Mouse (Mus musculus): ENCODE measurements around the gene Cdc42bpb. TPM values are rescaled to one million over a fixed set of nuclear protein-coding genes. Genes with fewer than 3 reads are reported as not detected.
A peak's percentile ranks its signal among the peaks of the same experiment; 100 is the strongest.

Cdc42bpb gene
- polyA plus RNA-seq, 1 experiment from 2014 or later: 37.2 TPM

- H3K9ac ChIP-seq (ENCODE audit: low read length): no peak overlapping the region
- H3K9me3 ChIP-seq (ENCODE audit: control insufficient read depth, low read length): no peaks in the 10 kb centered on the region
- H3K27ac ChIP-seq (ENCODE audit: low read depth, low read length): no peak overlapping the region
- no peaks in the 10 kb centered on the region for H3K36me3 ChIP-seq (ENCODE audit: control insufficient read depth, insufficient read depth, low read length)
- peaks cover 4% of the 10 kb centered on the region; the same call in 1 of the 2 replicates for H3K4me1 ChIP-seq (ENCODE audit: control insufficient read depth, insufficient read depth, low read length)
- WGBS: 87% methylated on average over 16 of the region's 16 CpGs
- H3K4me3 ChIP-seq (ENCODE audit: low read depth, low read length): no peak overlapping the region
- no peak for ATAC-seq (ENCODE audit: insufficient read depth, low FRiP score, low TSS enrichment)
- no peak overlapping the region for H3K4me2 ChIP-seq (ENCODE audit: low read depth)
- DNase-seq (ENCODE audit: low spot score): no peak
- H3K27me3 ChIP-seq (ENCODE audit: control insufficient read depth, insufficient read depth, low read length): no peaks in the 10 kb centered on the region
These were observed 16.8 kb downstream of the Cdc42bpb start for GRCm38 (mm10) chr12:111360671-111361070.

GRCm38 (mm10) chr12:111356216-111356615, 21.3 kb downstream of the Cdc42bpb start:
- 89% methylated on average over 8 of the region's 8 CpGs for WGBS
- ATAC-seq (ENCODE audit: insufficient read depth, low FRiP score, low TSS enrichment): no peak
- H3K4me1 ChIP-seq (ENCODE audit: control insufficient read depth, insufficient read depth, low read length): peaks cover 13% of the 10 kb centered on the region

DNA sequence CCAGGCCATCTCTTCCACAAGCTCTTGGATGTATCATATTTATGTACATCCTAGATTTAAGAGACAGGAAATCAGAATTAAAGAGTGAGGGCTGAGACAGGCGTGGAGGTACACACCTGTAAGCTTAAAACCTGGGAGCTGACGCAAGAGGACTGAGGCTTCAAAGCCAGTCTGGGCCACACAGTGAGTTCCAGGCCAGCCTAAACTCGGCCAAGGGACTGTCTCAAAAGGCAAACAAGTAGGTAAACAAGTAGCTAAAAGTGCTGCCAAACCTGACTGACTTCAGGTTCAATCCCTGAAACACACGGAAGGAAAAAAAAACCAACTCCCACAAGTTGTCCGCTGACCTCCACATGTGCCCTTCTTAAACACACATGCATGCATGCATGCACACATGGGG, 23.4 kb downstream of the Cdc42bpb start:
- no peaks in the 10 kb centered on the region for H3K27me3 ChIP-seq (ENCODE audit: control insufficient read depth, insufficient read depth, low read length)
- ATAC-seq (ENCODE audit: insufficient read depth, low FRiP score, low TSS enrichment) (no peak), DNase-seq (ENCODE audit: low spot score) (no peak)
- H3K9me3 ChIP-seq (ENCODE audit: control insufficient read depth, low read length): no peaks in the 10 kb centered on the region
- no peaks in the 10 kb centered on the region for H3K36me3 ChIP-seq (ENCODE audit: control insufficient read depth, insufficient read depth, low read length)
- H3K9ac ChIP-seq (ENCODE audit: low read length): no peak overlapping the region
- no peak overlapping the region for H3K4me3 ChIP-seq (ENCODE audit: low read depth, low read length)
- WGBS: 85% methylated on average over 5 of the region's 5 CpGs
- peaks cover 13% of the 10 kb centered on the region for H3K4me1 ChIP-seq (ENCODE audit: control insufficient read depth, insufficient read depth, low read length)
- no peak overlapping the region for H3K4me2 ChIP-seq (ENCODE audit: low read depth)
- H3K27ac ChIP-seq (ENCODE audit: low read depth, low read length): 0 out of 2 replicates have a peak overlapping the region, but pooled peaks have one; percentile 21

More at GRCm38 (mm10) chr12:111356216-111356615, 21.3 kb downstream of the Cdc42bpb start:
- Histone ChIP-seq H3K9me3 (ENCODE audit: control insufficient read depth, low read length) (no peaks in the 10 kb centered on the region), H3K9ac (ENCODE audit: low read length) (no peak overlapping the region), H3K36me3 (ENCODE audit: control insufficient read depth, insufficient read depth, low read length) (no peaks in the 10 kb centered on the region), H3K27ac (ENCODE audit: low read depth, low read length) (no peak overlapping the region), H3K4me3 (ENCODE audit: low read depth, low read length) (no peak overlapping the region), H3K4me2 (ENCODE audit: low read depth) (no peak overlapping the region), H3K27me3 (ENCODE audit: control insufficient read depth, insufficient read depth, low read length) (no peaks in the 10 kb centered on the region)
- no peak for DNase-seq (ENCODE audit: low spot score)

DNA sequence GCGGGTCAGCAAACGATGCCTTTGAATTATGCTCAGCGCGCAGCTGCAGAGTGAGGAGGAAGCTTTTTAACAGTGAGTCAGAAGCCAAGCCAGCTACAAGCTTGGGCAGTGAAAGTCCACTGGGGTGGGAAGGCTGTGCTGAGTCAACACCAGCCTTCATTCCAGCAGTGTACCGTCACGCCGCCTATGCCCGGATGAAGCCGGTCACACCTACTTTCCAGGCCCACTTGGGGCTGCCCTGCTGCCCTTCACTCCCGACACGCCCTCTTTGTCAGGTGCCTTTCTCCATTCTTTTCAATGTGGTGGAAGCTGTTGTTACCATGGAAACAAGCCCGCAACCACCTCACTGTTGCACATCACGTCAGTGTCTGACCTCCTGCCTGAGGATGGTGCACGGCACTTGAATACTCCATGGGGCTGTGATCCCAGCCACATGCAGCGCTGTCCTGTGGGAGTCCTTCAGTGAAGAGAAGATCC, 24.0 kb downstream of the Cdc42bpb start:
- no peak overlapping the region for H3K4me3 ChIP-seq (ENCODE audit: low read depth, low read length)
- H3K27me3 ChIP-seq (ENCODE audit: control insufficient read depth, insufficient read depth, low read length): no peaks in the 10 kb centered on the region
- DNase-seq (ENCODE audit: low spot score): peak; percentile 27
- H3K36me3 ChIP-seq (ENCODE audit: control insufficient read depth, insufficient read depth, low read length): no peaks in the 10 kb centered on the region
- peak; percentile 48; the same call in 1 of the 2 replicates for ATAC-seq (ENCODE audit: insufficient read depth, low FRiP score, low TSS enrichment)
- H3K9ac ChIP-seq (ENCODE audit: low read length): no peak overlapping the region
- 0 out of 2 replicates have a peak overlapping the region, but pooled peaks have one; percentile 21 for H3K27ac ChIP-seq (ENCODE audit: low read depth, low read length)
- H3K9me3 ChIP-seq (ENCODE audit: control insufficient read depth, low read length): no peaks in the 10 kb centered on the region
- 64% methylated on average over 15 of the region's 15 CpGs for WGBS
- peaks cover 13% of the 10 kb centered on the region for H3K4me1 ChIP-seq (ENCODE audit: control insufficient read depth, insufficient read depth, low read length)
- H3K4me2 ChIP-seq (ENCODE audit: low read depth): no peak overlapping the region

GRCm38 (mm10) chr12:111353008-111353407, 24.5 kb downstream of the Cdc42bpb start:
- no peak for DNase-seq (ENCODE audit: low spot score)
- WGBS: 93% methylated on average over 11 of the region's 11 CpGs
- no peak overlapping the region for H3K9ac ChIP-seq (ENCODE audit: low read length)
- H3K36me3 ChIP-seq (ENCODE audit: control insufficient read depth, insufficient read depth, low read length): no peaks in the 10 kb centered on the region
- H3K4me3 ChIP-seq (ENCODE audit: low read depth, low read length): no peak overlapping the region
- no peak overlapping the region for H3K4me2 ChIP-seq (ENCODE audit: low read depth)
- H3K4me1 ChIP-seq (ENCODE audit: control insufficient read depth, insufficient read depth, low read length): peaks cover 13% of the 10 kb centered on the region
- no peak for ATAC-seq (ENCODE audit: insufficient read depth, low FRiP score, low TSS enrichment)
- no peak overlapping the region for H3K27ac ChIP-seq (ENCODE audit: low read depth, low read length)
- H3K9me3 ChIP-seq (ENCODE audit: control insufficient read depth, low read length): no peaks in the 10 kb centered on the region
- no peaks in the 10 kb centered on the region for H3K27me3 ChIP-seq (ENCODE audit: control insufficient read depth, insufficient read depth, low read length)

DNA sequence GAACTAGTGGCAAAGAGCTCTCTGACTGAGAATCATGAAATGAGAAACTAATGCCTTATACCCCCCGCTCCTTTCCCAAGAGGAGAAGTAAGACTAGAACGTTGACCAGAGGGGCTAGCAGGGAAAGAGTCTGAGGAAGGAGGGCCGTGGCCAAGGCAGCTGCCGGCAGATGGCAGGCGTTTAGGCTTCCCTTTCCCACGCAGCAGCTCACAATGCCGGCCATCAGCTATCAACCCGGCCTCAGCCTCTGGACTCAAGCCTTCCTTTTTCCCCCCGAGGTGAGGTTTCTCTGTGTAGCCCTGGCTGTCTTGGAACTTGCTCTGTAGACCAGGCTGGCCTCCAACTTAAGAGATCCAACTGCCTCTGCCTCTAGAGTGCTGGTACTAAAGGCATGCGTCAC, 25.0 kb downstream of the Cdc42bpb start:
- H3K9me3 ChIP-seq (ENCODE audit: control insufficient read depth, low read length): no peaks in the 10 kb centered on the region
- 80% methylated on average over 10 of the region's 10 CpGs for WGBS
- peaks cover 11% of the 10 kb centered on the region for H3K4me1 ChIP-seq (ENCODE audit: control insufficient read depth, insufficient read depth, low read length)
- H3K27ac ChIP-seq (ENCODE audit: low read depth, low read length): no peak overlapping the region
- no peak overlapping the region for H3K9ac ChIP-seq (ENCODE audit: low read length)
- H3K27me3 ChIP-seq (ENCODE audit: control insufficient read depth, insufficient read depth, low read length): no peaks in the 10 kb centered on the region
- no peaks in the 10 kb centered on the region for H3K36me3 ChIP-seq (ENCODE audit: control insufficient read depth, insufficient read depth, low read length)
- ATAC-seq (ENCODE audit: insufficient read depth, low FRiP score, low TSS enrichment) (no peak), DNase-seq (ENCODE audit: low spot score) (no peak)
- H3K4me3 ChIP-seq (ENCODE audit: low read depth, low read length): no peak overlapping the region
- no peak overlapping the region for H3K4me2 ChIP-seq (ENCODE audit: low read depth)

GRCm38 (mm10) chr12:111349540-111350231, 27.8 kb downstream of the Cdc42bpb start:
- Histone ChIP-seq H3K4me3 (ENCODE audit: low read depth, low read length) (no peak overlapping the region), H3K4me1 (ENCODE audit: control insufficient read depth, insufficient read depth, low read length) (peaks cover 13% of the 10 kb centered on the region), H3K27ac (ENCODE audit: low read depth, low read length) (no peak overlapping the region), H3K36me3 (ENCODE audit: control insufficient read depth, insufficient read depth, low read length) (no peaks in the 10 kb centered on the region), H3K9me3 (ENCODE audit: control insufficient read depth, low read length) (no peaks in the 10 kb centered on the region), H3K27me3 (ENCODE audit: control insufficient read depth, insufficient read depth, low read length) (no peaks in the 10 kb centered on the region), H3K4me2 (ENCODE audit: low read depth) (no peak overlapping the region), H3K9ac (ENCODE audit: low read length) (no peak overlapping the region)
- WGBS: 91% methylated on average over 15 of the region's 15 CpGs
- DNase-seq (ENCODE audit: low spot score) (no peak), ATAC-seq (ENCODE audit: insufficient read depth, low FRiP score, low TSS enrichment) (no peak)

GRCm38 (mm10) chr12:111343956-111344355, 33.6 kb downstream of the Cdc42bpb start:
- Histone ChIP-seq H3K9me3 (ENCODE audit: control insufficient read depth, low read length) (no peaks in the 10 kb centered on the region), H3K4me2 (ENCODE audit: low read depth) (no peak overlapping the region), H3K9ac (ENCODE audit: low read length) (no peak overlapping the region), H3K4me1 (ENCODE audit: control insufficient read depth, insufficient read depth, low read length) (peaks cover 4% of the 10 kb centered on the region; the same call in 1 of the 2 replicates), H3K27me3 (ENCODE audit: control insufficient read depth, insufficient read depth, low read length) (no peaks in the 10 kb centered on the region), H3K4me3 (ENCODE audit: low read depth, low read length) (no peak overlapping the region), H3K36me3 (ENCODE audit: control insufficient read depth, insufficient read depth, low read length) (peaks cover 7% of the 10 kb centered on the region; the same call in 1 of the 2 replicates), H3K27ac (ENCODE audit: low read depth, low read length) (no peak overlapping the region)
- ATAC-seq (ENCODE audit: insufficient read depth, low FRiP score, low TSS enrichment) (no peak), DNase-seq (ENCODE audit: low spot score) (no peak)
- 82% methylated on average over 1 of the region's 1 CpGs for WGBS

DNA sequence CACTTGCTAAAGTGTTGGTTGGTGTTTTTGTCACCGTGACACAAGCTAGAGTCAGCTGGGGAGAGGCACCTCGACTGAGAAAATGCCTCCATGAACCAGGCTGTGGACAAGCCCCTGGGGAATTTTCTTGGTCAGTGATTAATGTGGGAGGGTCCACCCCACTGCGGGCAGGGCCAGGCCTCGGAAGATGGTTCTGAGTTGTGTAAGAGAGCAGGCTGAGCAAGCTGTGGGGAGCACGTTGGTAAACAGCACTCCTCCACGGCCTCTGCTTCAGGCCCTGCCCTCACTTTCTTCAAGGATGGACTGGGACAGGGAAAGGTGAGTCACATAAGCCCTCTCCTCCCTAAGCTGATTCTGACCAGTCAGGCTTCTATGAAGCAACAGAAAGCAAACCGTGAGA, 36.8 kb downstream of the Cdc42bpb start:
- Histone ChIP-seq H3K9me3 (ENCODE audit: control insufficient read depth, low read length) (no peaks in the 10 kb centered on the region), H3K4me2 (ENCODE audit: low read depth) (no peak overlapping the region), H3K4me3 (ENCODE audit: low read depth, low read length) (no peak overlapping the region), H3K27ac (ENCODE audit: low read depth, low read length) (no peak overlapping the region), H3K36me3 (ENCODE audit: control insufficient read depth, insufficient read depth, low read length) (peaks cover 11% of the 10 kb centered on the region), H3K4me1 (ENCODE audit: control insufficient read depth, insufficient read depth, low read length) (no peaks in the 10 kb centered on the region), H3K27me3 (ENCODE audit: control insufficient read depth, insufficient read depth, low read length) (no peaks in the 10 kb centered on the region), H3K9ac (ENCODE audit: low read length) (no peak overlapping the region)
- no peak for ATAC-seq (ENCODE audit: insufficient read depth, low FRiP score, low TSS enrichment)
- DNase-seq (ENCODE audit: low spot score): no peak
- 79% methylated on average over 7 of the region's 7 CpGs for WGBS

Measured in neural tube, embryonic 11.5 days (tissue).